Mouse (Mus musculus) spleen, adult 2 months (tissue): ENCODE results near the gene Slit3.

Source experiments
- CTCF ChIP-seq: fragments of 200-500 bp; IDR thresholded peaks from 2 replicates; pipeline ENCODE4 v1.5.1; 2011; ENCODE audit warnings: mild to moderate bottlenecking, inconsistent platforms; ENCODE audit not compliant: insufficient read depth, insufficient read length, insufficient replicate concordance; ENCODE audit errors: extremely low read depth
- POLR2A ChIP-seq: fragments of 200-500 bp; IDR thresholded peaks from 2 replicates; pipeline ENCODE4 v1.6.1; 2011; ENCODE audit warnings: low read depth, low read length, inconsistent platforms

DNA sequence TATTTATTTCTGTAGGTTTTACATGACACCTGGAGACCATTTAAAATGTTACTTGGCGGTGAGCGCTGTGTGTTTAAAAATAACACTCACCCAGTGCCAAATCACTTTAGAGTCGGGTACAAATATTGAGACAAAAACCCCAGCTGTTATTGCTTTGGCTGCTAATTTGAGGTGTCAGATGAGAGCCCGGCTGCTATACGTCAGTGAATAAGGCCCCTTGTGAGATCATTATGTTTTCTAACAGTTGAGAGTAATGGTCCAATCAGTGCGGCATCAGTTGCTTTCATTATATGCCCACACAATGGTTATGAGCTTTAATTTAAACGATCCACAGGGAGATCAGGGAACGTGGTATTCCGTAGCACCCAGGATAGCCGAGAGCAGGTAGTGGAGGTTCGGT is 435.2 kb downstream of the Slit3 start:
- no peak for TF ChIP-seq POLR2A
- no peak for TF ChIP-seq CTCF
